Mouse (Mus musculus) liver, embryonic 15.5 days (tissue): ENCODE data around the gene Sema3b. TPM values are rescaled to one million over a fixed set of nuclear protein-coding genes. Genes with fewer than 3 reads are reported as not detected.

Source experiments
- ATAC-seq: fragments of 200-750 bp; cut with Nextera tagmentation; 2 replicates; pipeline ENCODE4 v1.8.0; 2017; ENCODE audit warnings: moderate number of reproducible peaks, mild to moderate bottlenecking, moderate library complexity; ENCODE audit not compliant: insufficient read depth
- H3K27ac ChIP-seq: fragments of 300-500 bp; sonication (generic); replicated peaks from 2 replicates; pipeline ENCODE4 v1.5.1; 2015; ENCODE audit warnings: mild to moderate bottlenecking, inconsistent platforms
- H3K27me3 ChIP-seq: fragments of 300-500 bp; sonication (generic); 2 replicates; pipeline ENCODE4 v1.6.1; 2015; ENCODE audit warnings: mild to moderate bottlenecking, inconsistent platforms
- H3K36me3 ChIP-seq: fragments of 300-500 bp; sonication (generic); replicated peaks from 2 replicates; pipeline ENCODE4 v1.6.1; 2015; ENCODE audit warnings: moderate library complexity, mild to moderate bottlenecking, inconsistent platforms
- H3K4me1 ChIP-seq: fragments of 300-500 bp; sonication (generic); replicated peaks from 2 replicates; pipeline ENCODE4 v1.6.1; 2015; ENCODE audit warnings: inconsistent platforms
- H3K4me2 ChIP-seq: fragments of 300-500 bp; sonication (generic); 2 replicates; pipeline ENCODE4 v1.6.1; 2015; ENCODE audit warnings: moderate library complexity, mild to moderate bottlenecking, inconsistent platforms
- H3K4me3 ChIP-seq: fragments of 300-500 bp; sonication (generic); replicated peaks from 2 replicates; pipeline ENCODE4 v1.5.1; 2015; ENCODE audit warnings: mild to moderate bottlenecking, inconsistent platforms
- H3K9ac ChIP-seq: fragments of 300-500 bp; sonication (generic); 2 replicates; pipeline ENCODE4 v1.6.1; 2015; ENCODE audit warnings: moderate library complexity, mild to moderate bottlenecking, inconsistent platforms
- H3K9me3 ChIP-seq: fragments of 300-500 bp; sonication (generic); replicated peaks from 2 replicates; pipeline ENCODE4 v1.6.1; 2016; ENCODE audit warnings: inconsistent platforms
- WGBS: fragments of 180-500 bp; shearing (Covaris S2); methylation state at CpG from one replicate; pipeline ENCODE4 v1.1.7; 2015; ENCODE audit warnings: mixed read lengths; ENCODE audit not compliant: insufficient replicate concordance; 5-methylcytosine and 5-hydroxymethylcytosine counted together
- polyA plus RNA-seq: library from polyadenylated mRNA; unstranded; fragments of >200 nt; fragmentation: Nextera tagmentation; extraction: Ambion mirVana; gene quantifications from 2 replicates; pipeline ENCODE4 v1.2.1, GENCODE M21; 2015

The Sema3b gene
- polyA plus RNA-seq, 1 experiment from 2014 or later = 0.74 TPM

DNA sequence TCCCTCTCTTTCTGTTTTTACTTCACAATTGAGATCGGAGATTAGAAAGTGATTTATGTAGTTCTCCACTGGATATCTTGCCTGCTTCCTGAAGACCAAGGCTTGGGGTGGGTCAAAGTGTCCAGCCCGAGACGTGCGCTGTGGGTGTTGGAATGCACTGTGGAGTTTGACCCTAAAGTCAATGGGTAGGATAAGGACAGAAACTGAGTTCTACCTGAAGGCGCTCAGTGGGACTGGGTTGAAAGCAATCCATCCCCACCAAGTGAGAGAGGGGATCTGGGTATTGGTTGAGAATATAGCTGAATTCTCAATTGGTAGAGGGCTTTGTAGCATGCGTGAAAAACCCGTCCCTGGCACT is 36.1 kb upstream of the Sema3b start:
- Histone ChIP-seq H3K4me3 (peak overlapping the region; percentile 60; the same call in 1 of the 2 replicates), H3K27ac (no peak overlapping the region), H3K9me3 (no peaks in the 10 kb centered on the region), H3K9ac (peak overlapping the region; percentile 33; the same call in 1 of the 2 replicates), H3K4me1 (peaks cover 24% of the 10 kb centered on the region), H3K4me2 (peak overlapping the region; percentile 78), H3K36me3 (no peaks in the 10 kb centered on the region), H3K27me3 (peaks cover 7% of the 10 kb centered on the region; the same call in 1 of the 2 replicates)
- ATAC-seq = no peak
- 31% methylated on average over 7 of the region's 7 CpGs for WGBS

DNA sequence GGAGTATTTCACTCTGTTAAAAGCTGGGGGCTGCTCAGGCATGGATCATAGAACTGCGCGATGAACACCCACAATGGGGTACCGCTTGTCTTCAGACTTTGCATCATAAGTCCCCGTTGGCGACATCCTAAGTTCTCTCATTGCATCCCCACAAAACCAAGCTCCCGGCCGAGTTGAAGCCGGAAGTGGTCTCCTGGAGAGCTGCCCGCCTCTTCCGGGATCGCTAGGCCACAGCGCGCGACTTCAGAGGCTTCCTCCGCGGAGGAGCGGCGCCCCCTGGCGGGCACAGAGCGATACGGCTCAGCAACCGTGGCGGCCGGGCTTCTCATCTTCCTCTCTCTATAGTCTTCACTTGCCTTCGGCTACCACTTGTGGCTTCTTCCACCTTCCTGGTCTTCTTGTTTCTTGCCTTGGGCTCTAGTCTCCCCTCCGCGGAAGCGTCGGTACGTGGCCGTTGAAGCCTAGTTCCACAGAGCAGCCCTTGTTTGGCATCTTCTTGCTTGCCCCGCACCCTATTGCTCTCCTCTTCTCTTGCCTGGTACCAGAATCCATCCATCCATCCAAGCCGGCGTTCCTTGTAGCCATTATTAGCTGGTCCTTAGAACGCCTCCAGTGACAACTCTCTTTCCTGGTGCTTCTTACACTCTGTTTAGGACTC is 35.6 kb upstream of the Sema3b start:
- Histone ChIP-seq H3K4me1 (peaks cover 24% of the 10 kb centered on the region), H3K27ac (peak overlapping the region; percentile 31; the same call in 1 of the 2 replicates), H3K36me3 (no peaks in the 10 kb centered on the region), H3K4me2 (peak overlapping the region; percentile 78), H3K9ac (peak overlapping the region; percentile 58), H3K4me3 (peak overlapping the region; percentile 60), H3K9me3 (no peaks in the 10 kb centered on the region), H3K27me3 (peaks cover 7% of the 10 kb centered on the region; the same call in 1 of the 2 replicates)
- WGBS = 2% methylated on average over 35 of the region's 35 CpGs
- peak; percentile 77 for ATAC-seq

DNA sequence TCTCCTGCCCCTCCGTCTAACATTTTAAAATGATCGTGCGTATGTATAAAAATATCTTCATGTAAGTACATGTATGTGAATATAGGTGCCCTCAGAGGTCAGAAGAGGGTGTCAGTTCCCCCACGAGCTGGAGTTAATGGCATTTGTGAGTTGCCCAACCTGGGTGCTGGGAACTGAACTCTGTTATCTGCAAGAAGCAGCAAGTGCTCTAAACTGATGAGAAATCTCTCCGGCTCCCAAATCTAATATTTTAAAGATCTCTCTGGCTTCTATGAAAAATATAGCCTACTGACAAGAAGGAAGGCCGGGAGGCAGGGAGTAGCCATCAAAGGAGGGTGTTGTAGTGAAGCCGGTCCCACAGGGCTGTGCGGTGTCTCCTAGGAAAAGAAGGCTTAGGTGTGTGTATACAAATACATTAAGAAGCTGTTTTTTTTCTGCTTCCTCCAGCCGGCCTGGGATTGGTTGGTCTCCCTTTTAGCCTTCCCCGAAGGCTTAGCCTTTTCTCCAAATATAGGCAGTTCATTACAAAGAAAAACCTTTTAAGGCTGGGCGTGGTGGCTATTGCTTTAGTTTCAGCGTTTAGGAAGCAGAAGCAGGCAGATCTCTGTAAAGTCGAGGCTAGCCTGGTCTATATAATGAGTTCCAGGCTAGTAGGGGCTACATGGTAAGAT is 34.6 kb upstream of the Sema3b start:
- Histone ChIP-seq H3K27ac (no peak overlapping the region), H3K9ac (no peak overlapping the region), H3K4me1 (peaks cover 24% of the 10 kb centered on the region), H3K9me3 (no peaks in the 10 kb centered on the region), H3K27me3 (peaks cover 7% of the 10 kb centered on the region; the same call in 1 of the 2 replicates), H3K4me2 (peak overlapping the region; percentile 78), H3K4me3 (peak overlapping the region; percentile 60; the same call in 1 of the 2 replicates), H3K36me3 (no peaks in the 10 kb centered on the region)
- no peak for ATAC-seq
- 64% methylated on average over 13 of the region's 13 CpGs for WGBS

DNA sequence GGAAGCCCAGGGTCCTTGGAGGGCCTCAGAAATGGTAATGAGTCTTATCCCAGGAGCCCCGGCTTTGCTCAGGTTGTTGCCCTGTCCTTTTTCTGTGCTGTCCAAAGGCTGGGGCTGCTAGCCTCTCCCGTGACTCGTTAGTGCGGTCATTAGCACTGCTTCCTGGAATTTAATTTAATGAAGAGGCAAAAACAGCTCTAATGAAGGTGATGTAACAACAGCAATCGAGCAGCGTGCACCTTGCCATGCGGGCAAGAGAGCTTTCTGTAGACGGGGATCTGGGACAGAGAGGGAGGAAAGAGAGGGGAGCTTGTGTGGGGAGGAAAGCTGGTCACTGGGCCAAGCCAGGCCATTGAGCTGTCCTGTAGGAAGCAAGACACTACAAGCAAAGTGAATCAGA is 32.6 kb upstream of the Sema3b start:
- Histone ChIP-seq H3K27ac (no peak overlapping the region), H3K9me3 (no peaks in the 10 kb centered on the region), H3K4me2 (no peak overlapping the region), H3K4me1 (peaks cover 28% of the 10 kb centered on the region), H3K9ac (no peak overlapping the region), H3K36me3 (no peaks in the 10 kb centered on the region), H3K4me3 (no peak overlapping the region), H3K27me3 (peaks cover 7% of the 10 kb centered on the region; the same call in 1 of the 2 replicates)
- ATAC-seq = no peak
- WGBS = 68% methylated on average over 8 of the region's 8 CpGs

DNA sequence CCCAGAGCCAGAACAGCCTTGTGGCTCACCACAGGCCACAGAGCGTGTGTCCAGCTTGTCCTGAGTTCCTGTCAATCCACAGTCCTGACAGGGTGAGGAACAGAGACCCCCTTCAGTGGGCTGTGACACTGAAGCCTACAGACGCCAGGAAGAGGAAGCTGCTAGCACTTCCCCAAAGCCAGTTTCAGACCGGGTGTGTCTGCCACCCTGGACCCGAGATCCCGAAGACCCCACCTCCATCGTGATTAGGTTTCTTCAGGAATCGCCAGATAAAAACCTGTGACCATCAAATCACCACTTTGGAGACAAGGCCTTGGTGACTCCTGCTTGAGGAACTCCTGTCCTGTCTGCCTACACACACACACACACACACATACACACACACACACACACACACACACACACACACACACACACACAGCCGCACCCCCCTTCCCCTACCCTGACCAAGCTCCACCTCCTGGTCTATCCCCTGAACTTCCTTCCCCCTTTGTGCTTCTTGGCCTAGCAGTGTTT is 31.3 kb upstream of the Sema3b start:
- H3K27ac ChIP-seq = peak overlapping the region; percentile 46
- H3K9me3 ChIP-seq = no peaks in the 10 kb centered on the region
- peaks cover 7% of the 10 kb centered on the region; the same call in 1 of the 2 replicates for H3K27me3 ChIP-seq
- 11% methylated on average over 8 of the region's 8 CpGs for WGBS
- H3K4me3 ChIP-seq = no peak overlapping the region
- H3K4me2 ChIP-seq = 0 out of 2 replicates have a peak overlapping the region, but pooled peaks have one; percentile 0
- peaks cover 35% of the 10 kb centered on the region for H3K4me1 ChIP-seq
- ATAC-seq = no peak
- H3K9ac ChIP-seq = no peak overlapping the region
- H3K36me3 ChIP-seq = no peaks in the 10 kb centered on the region

DNA sequence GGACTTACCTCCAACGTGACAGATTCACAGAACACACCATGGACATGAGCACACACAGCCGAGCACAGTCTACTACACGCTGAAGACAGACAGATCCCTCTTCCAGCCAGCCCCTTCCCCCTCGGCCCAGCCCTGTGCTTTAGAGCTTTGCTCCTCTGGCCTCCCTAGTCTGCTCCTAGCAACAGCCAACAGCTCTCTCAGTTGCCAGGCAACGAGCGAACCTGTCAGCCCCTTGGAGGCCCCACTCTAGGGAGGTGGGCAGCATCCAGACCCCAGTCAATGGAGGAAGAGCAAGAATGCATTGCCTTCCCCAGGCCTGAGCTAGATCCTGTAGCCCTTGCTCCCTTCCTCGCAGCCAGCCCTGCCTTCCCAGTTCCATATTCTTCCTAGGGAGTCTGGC is 28.0 kb upstream of the Sema3b start:
- H3K4me3 ChIP-seq = no peak overlapping the region
- H3K27me3 ChIP-seq = no peaks in the 10 kb centered on the region
- peaks cover 3% of the 10 kb centered on the region; the same call in 1 of the 2 replicates for H3K36me3 ChIP-seq
- H3K4me1 ChIP-seq = peaks cover 39% of the 10 kb centered on the region
- no peak overlapping the region for H3K27ac ChIP-seq
- ATAC-seq = no peak
- WGBS = 71% methylated on average over 7 of the region's 7 CpGs
- no peaks in the 10 kb centered on the region for H3K9me3 ChIP-seq
- H3K4me2 ChIP-seq = no peak overlapping the region
- no peak overlapping the region for H3K9ac ChIP-seq

DNA sequence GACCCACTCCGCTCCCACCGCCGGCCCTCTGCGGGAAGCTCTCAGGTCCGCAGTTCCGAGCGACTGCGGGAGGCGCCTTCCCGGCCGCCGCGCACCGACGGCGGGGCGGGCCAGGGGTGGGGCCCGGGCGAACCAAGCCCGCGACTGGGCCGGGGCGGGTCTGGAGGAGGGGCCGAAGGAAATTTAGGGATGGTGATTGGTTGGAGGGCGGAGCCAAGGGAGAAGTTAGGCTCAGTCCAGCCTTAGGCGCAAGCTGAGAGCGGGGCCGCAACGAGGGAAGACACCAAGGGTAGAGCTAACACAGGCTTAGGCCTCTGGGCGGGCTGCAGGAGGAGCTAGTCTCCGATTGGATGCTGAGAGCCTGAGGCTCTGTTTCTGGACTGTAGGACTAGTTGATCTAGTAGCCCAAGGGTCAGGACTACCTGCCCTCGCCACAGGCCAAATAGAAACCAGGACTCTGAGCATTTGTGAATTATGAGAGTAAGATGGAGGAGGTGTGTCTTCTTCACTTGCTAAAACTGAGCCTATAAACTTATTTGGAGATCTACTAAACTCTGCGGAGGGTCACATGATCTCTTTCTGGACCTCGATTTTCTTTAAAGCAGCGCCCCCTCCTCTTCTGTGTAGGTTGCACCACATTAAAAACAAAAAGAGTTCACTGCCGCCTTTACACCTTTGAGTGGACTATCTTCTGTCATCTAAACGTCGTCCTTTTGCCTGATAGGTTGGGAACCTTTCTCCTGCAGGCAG is 26.4 kb upstream of the Sema3b start, which contains the start of gene Gnai2:
TSS of gene Gnai2 (minus strand) at position 89 of the 750 bp plus-strand sequence.
- Histone ChIP-seq H3K27ac (peak within 1 kb of the TSS; percentile 89), H3K27me3 (no peaks in the 10 kb centered on the region), H3K4me3 (peak within 1 kb of the TSS; percentile 81), H3K36me3 (peaks cover 18% of the 10 kb centered on the region; the same call in 1 of the 2 replicates), H3K4me2 (peak within 1 kb of the TSS; percentile 99), H3K9ac (peak within 1 kb of the TSS; percentile 93), H3K9me3 (no peaks in the 10 kb centered on the region), H3K4me1 (peaks cover 55% of the 10 kb centered on the region)
- peak; percentile 94 for ATAC-seq
- 2% methylated on average over 37 of the region's 38 CpGs for WGBS

DNA sequence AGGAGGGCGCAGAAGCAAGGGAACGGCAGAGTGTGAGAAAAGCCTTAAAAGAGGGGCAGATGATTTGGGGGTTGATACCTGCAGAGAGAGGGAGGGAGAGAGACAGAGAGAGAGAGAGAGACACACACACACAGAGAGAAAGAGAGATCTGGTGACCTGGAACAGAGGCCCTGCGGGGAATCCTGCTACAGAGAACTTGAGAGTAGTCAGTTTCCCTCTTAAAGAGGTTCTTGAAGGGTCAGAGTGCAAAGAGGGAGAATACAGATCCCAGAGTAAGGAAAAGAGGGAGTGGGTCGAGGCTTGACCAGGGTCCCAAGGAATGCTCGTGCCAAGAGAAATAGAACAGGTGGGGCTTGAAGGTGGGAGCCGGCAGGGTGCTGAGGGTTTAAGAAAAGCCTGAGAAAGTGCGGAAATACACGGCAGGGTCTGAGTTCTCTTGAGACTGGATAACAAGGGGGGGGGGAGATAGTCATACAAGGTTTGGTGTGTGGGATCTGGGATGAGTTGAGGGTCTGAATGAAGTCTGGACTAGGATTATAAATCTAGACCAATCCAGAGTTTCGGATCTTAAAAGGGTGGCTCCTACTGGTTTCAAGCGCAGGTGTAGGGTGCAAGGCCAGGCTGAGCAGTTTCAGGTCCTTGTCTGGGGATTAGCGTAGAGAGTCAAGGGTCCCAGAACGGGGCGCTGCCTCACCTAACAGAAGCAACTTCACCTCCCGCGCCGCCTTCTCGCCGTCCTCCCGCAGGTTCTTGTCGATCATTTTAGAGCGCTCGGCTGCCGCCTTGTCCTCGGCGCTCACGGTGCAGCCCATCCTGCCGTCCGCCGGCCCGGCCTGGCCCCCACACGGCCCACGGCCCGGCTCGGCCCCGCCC is 25.6 kb upstream of the Sema3b start:
- H3K27me3 ChIP-seq = no peaks in the 10 kb centered on the region
- H3K36me3 ChIP-seq = peaks cover 18% of the 10 kb centered on the region; the same call in 1 of the 2 replicates
- peaks cover 63% of the 10 kb centered on the region for H3K4me1 ChIP-seq
- WGBS = under 1% methylated on average over 35 of the region's 35 CpGs
- peak overlapping the region; percentile 81 for H3K4me3 ChIP-seq
- peak overlapping the region; percentile 89 for H3K27ac ChIP-seq
- H3K9ac ChIP-seq = peak overlapping the region; percentile 93
- ATAC-seq = peak; percentile 11
- H3K9me3 ChIP-seq = no peaks in the 10 kb centered on the region
- peak overlapping the region; percentile 99 for H3K4me2 ChIP-seq

DNA sequence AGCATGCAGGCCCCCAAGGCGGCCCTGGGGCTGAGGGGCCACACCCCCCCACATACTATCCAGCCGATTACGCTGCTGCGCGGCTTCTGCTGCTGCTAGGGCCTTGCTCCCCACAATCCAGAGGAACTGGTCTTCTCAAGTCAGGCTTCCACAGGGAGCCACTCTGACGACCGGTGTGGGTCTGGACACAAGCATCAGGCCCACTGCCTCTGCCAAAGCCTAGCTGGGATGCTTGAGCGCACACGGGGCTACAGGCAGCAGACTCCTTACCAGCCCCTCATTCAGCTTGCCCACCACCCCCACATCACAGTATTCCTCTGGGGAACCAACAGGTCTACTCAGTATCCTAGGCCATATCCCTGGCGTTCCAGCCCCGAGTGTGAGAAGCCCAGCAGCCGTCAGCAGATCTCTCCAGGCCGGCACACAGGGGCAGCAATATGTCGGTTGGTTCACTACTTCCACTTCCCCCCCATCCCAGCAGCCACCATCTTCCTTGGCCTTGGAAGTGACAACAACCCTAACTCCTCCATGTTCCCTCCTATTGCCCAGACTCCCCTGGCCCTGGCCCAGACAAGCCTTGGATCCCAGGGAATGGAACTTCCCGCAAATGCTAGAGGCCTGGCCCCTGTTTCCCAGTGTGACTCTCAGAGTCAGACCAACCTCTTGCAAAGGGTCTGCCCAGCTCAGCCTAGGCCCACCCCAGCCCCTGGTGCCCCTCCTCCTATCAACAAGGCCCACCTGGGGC is 24.8 kb upstream of the Sema3b start:
- WGBS = under 1% methylated on average over 15 of the region's 15 CpGs
- ATAC-seq = 0 out of 2 replicates have a peak, but pooled peaks have one; percentile 8
- Histone ChIP-seq H3K36me3 (peaks cover 18% of the 10 kb centered on the region; the same call in 1 of the 2 replicates), H3K4me1 (peaks cover 71% of the 10 kb centered on the region), H3K4me2 (peak overlapping the region; percentile 99), H3K27me3 (no peaks in the 10 kb centered on the region), H3K4me3 (peak overlapping the region; percentile 81), H3K27ac (peak overlapping the region; percentile 89), H3K9me3 (no peaks in the 10 kb centered on the region), H3K9ac (peak overlapping the region; percentile 93)
